Mouse (Mus musculus) limb, embryonic 13.5 days (tissue): ENCODE results near the gene Kcne4. TPM values are rescaled to one million over a fixed set of nuclear protein-coding genes. Genes with fewer than 3 reads are reported as not detected.
"Not testable (repeated sequence)": the region's sequence is repeated elsewhere in the genome, so short reads cannot be mapped to it uniquely, and the experiment has no call there.

Experiments
- ATAC-seq: fragments of 200-750 bp; cut with Nextera tagmentation; 2 replicates; pipeline ENCODE4 v1.8.0; 2017; ENCODE audit warnings: low read depth, moderate number of reproducible peaks, moderate TSS enrichment; ENCODE audit not compliant: low FRiP score
- H3K27ac ChIP-seq: fragments of 300-500 bp; sonication (generic); 2 replicates; pipeline ENCODE4 v1.5.1; 2015; ENCODE audit warnings: inconsistent platforms, mild to moderate bottlenecking, moderate library complexity
- H3K27me3 ChIP-seq: fragments of 300-500 bp; sonication (generic); 2 replicates; pipeline ENCODE4 v1.6.1; 2015; ENCODE audit warnings: mild to moderate bottlenecking, inconsistent platforms
- H3K36me3 ChIP-seq: fragments of 300-500 bp; sonication (generic); 2 replicates; pipeline ENCODE4 v1.6.1; 2015; ENCODE audit warnings: inconsistent platforms, mild to moderate bottlenecking, moderate library complexity
- H3K4me1 ChIP-seq: fragments of 300-500 bp; sonication (generic); 2 replicates; pipeline ENCODE4 v1.6.1; 2015; ENCODE audit warnings: inconsistent platforms
- H3K4me2 ChIP-seq: fragments of 300-500 bp; sonication (generic); replicated peaks from 2 replicates; pipeline ENCODE4 v1.6.1; 2015; ENCODE audit warnings: inconsistent platforms, mild to moderate bottlenecking, moderate library complexity
- H3K4me3 ChIP-seq: fragments of 300-500 bp; sonication (generic); 2 replicates; pipeline ENCODE4 v1.5.1; 2015; ENCODE audit warnings: moderate library complexity, mild to moderate bottlenecking, inconsistent platforms
- H3K9ac ChIP-seq: fragments of 300-500 bp; sonication (generic); 2 replicates; pipeline ENCODE4 v1.6.1; 2015; ENCODE audit warnings: mild to moderate bottlenecking, inconsistent platforms
- H3K9me3 ChIP-seq: fragments of 300-500 bp; sonication (generic); 2 replicates; pipeline ENCODE4 v1.6.1; 2016; ENCODE audit warnings: inconsistent platforms
- WGBS: fragments of 180-500 bp; shearing (Covaris S2); methylation state at CpG from one replicate; pipeline ENCODE4 v1.1.7; 2015; 5-methylcytosine and 5-hydroxymethylcytosine counted together
- polyA plus RNA-seq: library from polyadenylated mRNA; unstranded; fragments of >200 nt; fragmentation: Nextera tagmentation; extraction: Ambion mirVana; gene quantifications from 2 replicates; pipeline ENCODE4 v1.2.1, GENCODE M21; 2015

Gene Kcne4
- polyA plus RNA-seq: 13.2 and 13.5 TPM in 2 replicates

- peaks cover 72% of the 10 kb centered on the region for H3K4me1 ChIP-seq
- H3K9ac ChIP-seq: peak within 1 kb of the TSS; percentile 50
- H3K36me3 ChIP-seq: no peaks in the 10 kb centered on the region
- peak within 1 kb of the TSS; percentile 31 for H3K4me3 ChIP-seq
- H3K27me3 ChIP-seq: no peaks in the 10 kb centered on the region
- H3K4me2 ChIP-seq: peak within 1 kb of the TSS; percentile 56
- WGBS: 35% methylated on average over 10 of the region's 10 CpGs
- H3K9me3 ChIP-seq: no peaks in the 10 kb centered on the region
- peak; percentile 59; the same call in 1 of the 2 replicates for ATAC-seq
- peak within 1 kb of the TSS; percentile 33; the same call in 1 of the 2 replicates for H3K27ac ChIP-seq
Observed at GRCm38 (mm10) chr1:78816639-78817038, at the start of gene Kcne4. Kcne4 (plus strand) TSS chr1:78816758.

- no peak overlapping the region for H3K9ac ChIP-seq
- no peak overlapping the region for H3K27ac ChIP-seq
- H3K4me2 ChIP-seq: no peak overlapping the region
- no peaks in the 10 kb centered on the region for H3K9me3 ChIP-seq
- 29% methylated on average over 5 of the region's 5 CpGs for WGBS
- no peak overlapping the region for H3K4me3 ChIP-seq
- peaks cover 7% of the 10 kb centered on the region for H3K4me1 ChIP-seq
- H3K36me3 ChIP-seq: no peaks in the 10 kb centered on the region
- no peaks in the 10 kb centered on the region for H3K27me3 ChIP-seq
- ATAC-seq: peak; percentile 86
Observed at GRCm38 (mm10) chr1:78781899-78782298, 34.7 kb upstream of the Kcne4 start.

- 93% methylated on average over 9 of the region's 9 CpGs for WGBS
- not testable (repeated sequence) for H3K4me1 ChIP-seq, ATAC-seq, H3K27ac ChIP-seq, H3K4me3 ChIP-seq, H3K4me2 ChIP-seq, H3K36me3 ChIP-seq, H3K27me3 ChIP-seq, H3K9me3 ChIP-seq, H3K9ac ChIP-seq
Observed at GRCm38 (mm10) chr1:78784936-78785335, 31.6 kb upstream of the Kcne4 start.

GRCm38 (mm10) chr1:78789744-78790143, 26.8 kb upstream of the Kcne4 start:
- WGBS: 50% methylated on average over 1 of the region's 1 CpGs
- no peaks in the 10 kb centered on the region for H3K27me3 ChIP-seq
- no peaks in the 10 kb centered on the region for H3K9me3 ChIP-seq
- H3K4me3 ChIP-seq: no peak overlapping the region
- H3K27ac ChIP-seq: no peak overlapping the region
- no peak overlapping the region for H3K9ac ChIP-seq
- no peaks in the 10 kb centered on the region for H3K36me3 ChIP-seq
- no peaks in the 10 kb centered on the region for H3K4me1 ChIP-seq
- H3K4me2 ChIP-seq: no peak overlapping the region
- ATAC-seq: no peak

GRCm38 (mm10) chr1:78807428-78807827, 9.1 kb upstream of the Kcne4 start:
- H3K4me1 ChIP-seq: 0 out of 2 replicates have a peak, but pooled peaks cover 4% of the 10 kb centered on the region
- no peak for ATAC-seq
- H3K9me3 ChIP-seq: no peaks in the 10 kb centered on the region
- H3K4me3 ChIP-seq: no peak overlapping the region
- H3K4me2 ChIP-seq: no peak overlapping the region
- H3K27me3 ChIP-seq: no peaks in the 10 kb centered on the region
- H3K9ac ChIP-seq: no peak overlapping the region
- H3K27ac ChIP-seq: no peak overlapping the region
- no peaks in the 10 kb centered on the region for H3K36me3 ChIP-seq

GRCm38 (mm10) chr1:78809819-78810218, 6.7 kb upstream of the Kcne4 start:
- no peak overlapping the region for H3K4me3 ChIP-seq
- H3K9me3 ChIP-seq: no peaks in the 10 kb centered on the region
- H3K36me3 ChIP-seq: no peaks in the 10 kb centered on the region
- no peak for ATAC-seq
- H3K27ac ChIP-seq: no peak overlapping the region
- no peak overlapping the region for H3K9ac ChIP-seq
- 71% methylated on average over 4 of the region's 4 CpGs for WGBS
- H3K4me1 ChIP-seq: peaks cover 12% of the 10 kb centered on the region
- no peak overlapping the region for H3K4me2 ChIP-seq
- no peaks in the 10 kb centered on the region for H3K27me3 ChIP-seq

- Histone ChIP-seq H3K9ac (no peak overlapping the region), H3K4me1 (peaks cover 20% of the 10 kb centered on the region), H3K36me3 (no peaks in the 10 kb centered on the region), H3K9me3 (no peaks in the 10 kb centered on the region), H3K27ac (no peak overlapping the region), H3K4me3 (no peak overlapping the region), H3K27me3 (no peaks in the 10 kb centered on the region), H3K4me2 (no peak overlapping the region)
- no peak for ATAC-seq
- 71% methylated on average over 3 of the region's 3 CpGs for WGBS
Observed at GRCm38 (mm10) chr1:78810904-78811303, 5.7 kb upstream of the Kcne4 start.

- H3K4me2 ChIP-seq: no peak overlapping the region
- peaks cover 29% of the 10 kb centered on the region for H3K4me1 ChIP-seq
- H3K27ac ChIP-seq: no peak overlapping the region
- no peaks in the 10 kb centered on the region for H3K9me3 ChIP-seq
- no peaks in the 10 kb centered on the region for H3K36me3 ChIP-seq
- H3K4me3 ChIP-seq: no peak overlapping the region
- WGBS: 57% methylated on average over 10 of the region's 10 CpGs
- no peaks in the 10 kb centered on the region for H3K27me3 ChIP-seq
- no peak overlapping the region for H3K9ac ChIP-seq
- ATAC-seq: no peak
Observed at GRCm38 (mm10) chr1:78811975-78812490, 4.5 kb upstream of the Kcne4 start.

GRCm38 (mm10) chr1:78817756-78818155, 1.2 kb downstream of the Kcne4 start:
- no peak for ATAC-seq
- WGBS: 65% methylated on average over 16 of the region's 16 CpGs
- peak overlapping the region; percentile 31 for H3K4me3 ChIP-seq
- no peaks in the 10 kb centered on the region for H3K36me3 ChIP-seq
- H3K27me3 ChIP-seq: no peaks in the 10 kb centered on the region
- peak overlapping the region; percentile 50 for H3K9ac ChIP-seq
- H3K4me1 ChIP-seq: peaks cover 76% of the 10 kb centered on the region
- H3K9me3 ChIP-seq: no peaks in the 10 kb centered on the region
- H3K27ac ChIP-seq: peak overlapping the region; percentile 10; the same call in 1 of the 2 replicates
- H3K4me2 ChIP-seq: peak overlapping the region; percentile 56

- Histone ChIP-seq H3K4me3 (peak overlapping the region; percentile 31; the same call in 1 of the 2 replicates), H3K4me2 (peak overlapping the region; percentile 56), H3K9ac (no peak overlapping the region), H3K36me3 (no peaks in the 10 kb centered on the region), H3K4me1 (peaks cover 76% of the 10 kb centered on the region), H3K9me3 (no peaks in the 10 kb centered on the region), H3K27me3 (no peaks in the 10 kb centered on the region), H3K27ac (peak overlapping the region; percentile 69)
- WGBS: 48% methylated on average over 11 of the region's 11 CpGs
- no peak; the same call in 1 of the 2 replicates for ATAC-seq
Observed at GRCm38 (mm10) chr1:78818630-78819526, 2.3 kb downstream of the Kcne4 start.

- peak overlapping the region; percentile 56 for H3K4me2 ChIP-seq
- H3K9me3 ChIP-seq: no peaks in the 10 kb centered on the region
- H3K4me1 ChIP-seq: peaks cover 69% of the 10 kb centered on the region
- no peaks in the 10 kb centered on the region for H3K27me3 ChIP-seq
- H3K27ac ChIP-seq: peak overlapping the region; percentile 69
- no peak overlapping the region for H3K4me3 ChIP-seq
- H3K9ac ChIP-seq: no peak overlapping the region
- H3K36me3 ChIP-seq: no peaks in the 10 kb centered on the region
- peak; percentile 64 for ATAC-seq
- 15% methylated on average over 7 of the region's 7 CpGs for WGBS
Observed at GRCm38 (mm10) chr1:78819592-78819991, 3.0 kb downstream of the Kcne4 start.

- no peaks in the 10 kb centered on the region for H3K27me3 ChIP-seq
- peak overlapping the region; percentile 25 for H3K4me2 ChIP-seq
- 29% methylated on average over 8 of the region's 8 CpGs for WGBS
- no peaks in the 10 kb centered on the region for H3K36me3 ChIP-seq
- peak overlapping the region; percentile 72 for H3K27ac ChIP-seq
- ATAC-seq: no peak
- H3K4me1 ChIP-seq: peaks cover 64% of the 10 kb centered on the region
- H3K4me3 ChIP-seq: no peak overlapping the region
- H3K9ac ChIP-seq: no peak overlapping the region
- no peaks in the 10 kb centered on the region for H3K9me3 ChIP-seq
Observed at GRCm38 (mm10) chr1:78820176-78820575, 3.6 kb downstream of the Kcne4 start.
